Comparison of ENCODE assay signal across 11 mouse cellular contexts in genomic region chr14:121346654-121347053, GRCm38 (mm10). TPM values are rescaled to one million over a fixed set of nuclear protein-coding genes. Genes with fewer than 3 reads are reported as not detected.
A peak's percentile ranks its signal among the peaks of the same experiment; 100 is the strongest.
DNase-seq lines count a peak whose midpoint lies in the region; ATAC-seq and TF ChIP-seq lines count a peak whose summit lies in the region.
"Had no signal": no experiment of that assay in that cellular context is flagged by ENCODE, and none has a peak within 500 bp of the region (broad histone marks: within the 10 kb centered on the region; RNA-seq: fewer than 3 reads in every experiment).

No protein-coding gene starts in this region.

- H3K27me3 ChIP-seq in kidney, embryonic 16.5 days (ENCODE audit: insufficient read depth, low read length), result no peaks in the 10 kb centered on the region
- no peaks in the 10 kb centered on the region for H3K27me3 ChIP-seq in forebrain, embryonic 16.5 days (replicated peaks; ENCODE audit: control insufficient read depth, insufficient read depth, low read length)
- no peaks in the 10 kb centered on the region for H3K27me3 ChIP-seq in intestine, postnatal 0 days (replicated peaks; ENCODE audit: control insufficient read depth, insufficient read depth, low read length)
- H3K27me3 ChIP-seq: forebrain, embryonic 13.5 days; midbrain, embryonic 12.5 days had no signal

- no peak overlapping the region for H3K4me3 ChIP-seq in kidney, embryonic 16.5 days (ENCODE audit: low read length)
- no peak overlapping the region for H3K4me3 ChIP-seq in forebrain, embryonic 16.5 days (replicated peaks; ENCODE audit: low read length)
- H3K4me3 ChIP-seq in intestine, postnatal 0 days (ENCODE audit: low read depth, low read length), result no peak overlapping the region
- H3K4me3 ChIP-seq: forebrain, embryonic 13.5 days; layer of hippocampus, adult 2 months; midbrain, embryonic 12.5 days had no signal

- peak; percentile 63 for DNase-seq in adrenal gland, postnatal 14 days
- no peak for DNase-seq in adrenal gland, postnatal 10 days
- peak; percentile 81 for DNase-seq in kidney, adult 11 months
- DNase-seq in lung, postnatal 36 days, result peak; percentile 54

- WGBS in kidney, embryonic 16.5 days, result 78% methylated on average over 4 of the region's 4 CpGs
- WGBS in forebrain, embryonic 16.5 days, result 67% methylated on average over 4 of the region's 4 CpGs
- 47% methylated on average over 4 of the region's 4 CpGs for WGBS in intestine, postnatal 0 days

- H3K9me3 ChIP-seq in kidney, embryonic 16.5 days (ENCODE audit: low read length), result no peaks in the 10 kb centered on the region
- no peaks in the 10 kb centered on the region for H3K9me3 ChIP-seq in forebrain, embryonic 16.5 days (ENCODE audit: control insufficient read depth, low read length)
- no peaks in the 10 kb centered on the region for H3K9me3 ChIP-seq in intestine, postnatal 0 days (ENCODE audit: control insufficient read depth)
- H3K9me3 ChIP-seq: forebrain, embryonic 13.5 days; midbrain, embryonic 12.5 days had no signal

- H3K4me1 ChIP-seq in kidney, embryonic 16.5 days (ENCODE audit: insufficient read depth, low read length), result peaks cover 56% of the 10 kb centered on the region
- H3K4me1 ChIP-seq in forebrain, embryonic 16.5 days (replicated peaks; ENCODE audit: control insufficient read depth, insufficient read depth, low read length), result peaks cover 12% of the 10 kb centered on the region
- peaks cover 23% of the 10 kb centered on the region for H3K4me1 ChIP-seq in intestine, postnatal 0 days (replicated peaks; ENCODE audit: control insufficient read depth, insufficient read depth, low read length)

- TF ChIP-seq CTCF in intestine, postnatal 0 days (IDR thresholded peaks at IDR 0.05; ENCODE audit: low read depth), result no peak

- no peak overlapping the region for H3K27ac ChIP-seq in kidney, embryonic 16.5 days (ENCODE audit: low read length)
- H3K27ac ChIP-seq in forebrain, embryonic 16.5 days (ENCODE audit: low read length), result no peak overlapping the region
- no peak overlapping the region for H3K27ac ChIP-seq in intestine, postnatal 0 days (ENCODE audit: low read depth, low read length)
- H3K27ac ChIP-seq: forebrain, embryonic 13.5 days; layer of hippocampus, adult 2 months; midbrain, embryonic 12.5 days had no signal

- H3K9ac ChIP-seq in kidney, embryonic 16.5 days (replicated peaks; ENCODE audit: low read length), result no peak overlapping the region
- H3K9ac ChIP-seq in forebrain, embryonic 16.5 days (replicated peaks; ENCODE audit: low read depth, low read length), result no peak overlapping the region
- H3K9ac ChIP-seq in intestine, postnatal 0 days (ENCODE audit: low read depth, low read length), result no peak overlapping the region
- H3K9ac ChIP-seq: forebrain, embryonic 13.5 days; midbrain, embryonic 12.5 days had no signal

- no peak overlapping the region for H3K4me2 ChIP-seq in kidney, embryonic 16.5 days (replicated peaks; ENCODE audit: low read depth, low read length)
- H3K4me2 ChIP-seq in forebrain, embryonic 16.5 days (ENCODE audit: low read length), result no peak overlapping the region
- no peak overlapping the region for H3K4me2 ChIP-seq in intestine, postnatal 0 days (replicated peaks; ENCODE audit: low read depth)
- H3K4me2 ChIP-seq: forebrain, embryonic 13.5 days; midbrain, embryonic 12.5 days had no signal

- H3K36me3 ChIP-seq in kidney, embryonic 16.5 days (ENCODE audit: insufficient read depth, low read length), result no peaks in the 10 kb centered on the region; the same call in 1 of the 2 replicates
- H3K36me3 ChIP-seq in forebrain, embryonic 16.5 days (ENCODE audit: control insufficient read depth, insufficient read depth), result no peaks in the 10 kb centered on the region
- no peaks in the 10 kb centered on the region for H3K36me3 ChIP-seq in intestine, postnatal 0 days (ENCODE audit: control insufficient read depth, insufficient read depth)
- H3K36me3 ChIP-seq: midbrain, embryonic 12.5 days had no signal

- no peak for ATAC-seq in kidney, embryonic 16.5 days (ENCODE audit: low FRiP score, low TSS enrichment)
- peak; percentile 80 for ATAC-seq in granulocyte monocyte progenitor cell, adult 5-6 weeks (replicated peaks; ENCODE audit: poor library complexity, severe bottlenecking)
- no peak for ATAC-seq in forebrain, embryonic 16.5 days
- ATAC-seq in intestine, postnatal 0 days, result no peak
- ATAC-seq: forebrain, embryonic 13.5 days had no signal

RNA-seq across cellular contexts. Expression of gene Stk24, which starts 33.2 kb away (rescaled TPM):
- 93.2 and 95.8 TPM in 2 replicates for total RNA-seq in adrenal gland, postnatal 14 days (2021)
- total RNA-seq in adrenal gland, postnatal 10 days (2021), result 10 to 100 TPM; 82.8 to 91.1 TPM
- 34.8 and 38.0 TPM in 2 replicates for polyA plus RNA-seq in kidney, embryonic 16.5 days (2015; fragmentation: Nextera tagmentation; extraction: Ambion mirVana)
- total RNA-seq in granulocyte monocyte progenitor cell, adult 5-6 weeks (2014; fragmentation: Nextera tagmentation), result 87.1 and 141 TPM in 2 replicates
- 63.5 and 70.6 TPM in 2 replicates for total RNA-seq in granulocyte monocyte progenitor cell, adult 5-6 weeks (2017)
- 20.5 and 23.4 TPM in 2 replicates for polyA plus RNA-seq in forebrain, embryonic 16.5 days (2015; fragmentation: Nextera tagmentation; extraction: Ambion mirVana)
- polyA plus RNA-seq in intestine, postnatal 0 days (2015; fragmentation: Nextera tagmentation; extraction: Ambion mirVana), result 39.2 and 40.7 TPM in 2 replicates
